Mouse (Mus musculus): Measurements from ENCODE around the gene Chsy1. TPM values are rescaled to one million over a fixed set of nuclear protein-coding genes. Genes with fewer than 3 reads are reported as not detected.

The Chsy1 gene
- polyA plus RNA-seq, 1 experiment = 6.8 TPM

DNA sequence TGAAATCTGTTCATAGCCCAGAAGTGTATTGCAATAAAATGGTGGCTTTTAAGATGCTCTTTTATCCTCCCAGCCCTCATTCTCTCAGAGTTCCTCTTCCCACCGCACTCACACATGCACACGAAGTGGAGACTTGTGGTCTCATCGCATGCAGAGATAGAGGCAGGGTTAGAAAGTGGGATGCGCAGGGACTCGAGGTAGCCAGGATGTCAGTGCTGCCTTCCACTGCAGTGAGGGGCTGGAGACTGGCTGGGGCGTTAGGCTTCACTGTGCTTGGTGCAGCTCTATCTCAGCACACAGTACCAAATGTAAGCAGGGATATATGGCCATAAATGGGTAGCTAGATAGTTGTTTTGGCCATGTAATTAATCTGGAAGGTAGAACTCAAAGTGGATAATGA, 52.5 kb downstream of the Chsy1 start:
- Histone ChIP-seq H3K4me3 (replicated peaks; ENCODE audit: insufficient read depth, low read depth, low read length) (no peak overlapping the region), H3K4me1 (ENCODE audit: control insufficient read depth, insufficient read depth, low read length) (no peaks in the 10 kb centered on the region; the same call in 1 of the 2 replicates), H3K27ac (ENCODE audit: insufficient read depth, low read length) (no peak overlapping the region), H3K27me3 (ENCODE audit: control insufficient read depth, insufficient read depth, low read length) (no peaks in the 10 kb centered on the region)
- DNase-seq = no peak
- 84% methylated on average over 6 of the region's 6 CpGs for WGBS
- no peak for TF ChIP-seq CTCF (IDR thresholded peaks at IDR 0.05; ENCODE audit: borderline replicate concordance, insufficient read depth, low read depth, low read length)
- no peak for TF ChIP-seq POLR2A (IDR thresholded peaks at IDR 0.05; ENCODE audit: borderline replicate concordance, insufficient read depth, low read length)

DNA sequence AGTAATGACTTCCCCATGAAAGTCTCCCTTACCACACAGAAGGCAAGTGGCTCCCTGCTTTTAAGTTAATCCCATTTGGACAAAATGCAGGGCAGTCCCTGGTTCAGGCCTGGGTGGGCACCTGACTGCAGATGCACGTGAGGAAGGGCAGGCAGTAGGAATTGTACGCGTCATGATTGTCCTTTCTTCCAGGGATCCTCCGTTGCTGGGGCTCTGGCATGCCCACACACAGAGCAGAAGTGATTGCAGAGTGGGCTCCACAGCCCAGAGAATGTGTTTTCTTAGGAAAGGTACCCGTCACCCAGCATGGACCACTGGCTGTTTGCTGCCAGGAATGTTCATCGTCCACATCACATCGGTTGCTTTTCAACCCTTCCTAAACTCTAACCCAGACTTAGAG, 53.2 kb downstream of the Chsy1 start:
- Histone ChIP-seq H3K4me3 (replicated peaks; ENCODE audit: insufficient read depth, low read depth, low read length) (no peak overlapping the region), H3K27me3 (ENCODE audit: control insufficient read depth, insufficient read depth, low read length) (no peaks in the 10 kb centered on the region), H3K27ac (ENCODE audit: insufficient read depth, low read length) (no peak overlapping the region), H3K4me1 (ENCODE audit: control insufficient read depth, insufficient read depth, low read length) (no peaks in the 10 kb centered on the region; the same call in 1 of the 2 replicates)
- DNase-seq = no peak
- WGBS = 71% methylated on average over 7 of the region's 7 CpGs
- TF ChIP-seq POLR2A (IDR thresholded peaks at IDR 0.05; ENCODE audit: borderline replicate concordance, insufficient read depth, low read length) = no peak
- no peak for TF ChIP-seq CTCF (IDR thresholded peaks at IDR 0.05; ENCODE audit: borderline replicate concordance, insufficient read depth, low read depth, low read length)

DNA sequence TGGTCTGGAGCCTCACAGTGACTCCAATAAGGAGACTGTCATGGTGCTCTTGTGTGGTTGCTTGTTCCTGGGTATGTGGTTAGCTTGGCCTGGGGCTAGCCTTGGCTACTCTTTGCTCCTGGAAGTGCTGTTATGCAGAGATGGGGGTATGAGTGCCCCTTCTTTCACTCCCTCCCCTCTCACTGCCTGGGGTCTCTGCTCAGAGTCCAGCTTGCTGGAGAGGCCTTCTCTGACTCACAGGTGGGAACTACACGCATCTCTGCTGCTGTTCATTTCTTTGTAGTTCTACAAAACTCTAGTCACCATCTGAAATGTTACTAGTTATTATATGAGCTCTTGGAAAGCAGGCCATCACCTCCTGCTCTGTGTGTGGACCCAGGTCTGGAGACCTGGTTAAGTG, 53.7 kb downstream of the Chsy1 start:
- TF ChIP-seq POLR2A (IDR thresholded peaks at IDR 0.05; ENCODE audit: borderline replicate concordance, insufficient read depth, low read length) (no peak), CTCF (IDR thresholded peaks at IDR 0.05; ENCODE audit: borderline replicate concordance, insufficient read depth, low read depth, low read length) (no peak)
- no peak overlapping the region for H3K27ac ChIP-seq (ENCODE audit: insufficient read depth, low read length)
- no peaks in the 10 kb centered on the region; the same call in 1 of the 2 replicates for H3K4me1 ChIP-seq (ENCODE audit: control insufficient read depth, insufficient read depth, low read length)
- no peaks in the 10 kb centered on the region for H3K27me3 ChIP-seq (ENCODE audit: control insufficient read depth, insufficient read depth, low read length)
- WGBS = 97% methylated on average over 1 of the region's 1 CpGs
- H3K4me3 ChIP-seq (replicated peaks; ENCODE audit: insufficient read depth, low read depth, low read length) = no peak overlapping the region
- DNase-seq = no peak

GRCm38 (mm10) chr7:66164427-66165031, 55.2 kb downstream of the Chsy1 start:
- no peaks in the 10 kb centered on the region for H3K27me3 ChIP-seq (ENCODE audit: control insufficient read depth, insufficient read depth, low read length)

DNA sequence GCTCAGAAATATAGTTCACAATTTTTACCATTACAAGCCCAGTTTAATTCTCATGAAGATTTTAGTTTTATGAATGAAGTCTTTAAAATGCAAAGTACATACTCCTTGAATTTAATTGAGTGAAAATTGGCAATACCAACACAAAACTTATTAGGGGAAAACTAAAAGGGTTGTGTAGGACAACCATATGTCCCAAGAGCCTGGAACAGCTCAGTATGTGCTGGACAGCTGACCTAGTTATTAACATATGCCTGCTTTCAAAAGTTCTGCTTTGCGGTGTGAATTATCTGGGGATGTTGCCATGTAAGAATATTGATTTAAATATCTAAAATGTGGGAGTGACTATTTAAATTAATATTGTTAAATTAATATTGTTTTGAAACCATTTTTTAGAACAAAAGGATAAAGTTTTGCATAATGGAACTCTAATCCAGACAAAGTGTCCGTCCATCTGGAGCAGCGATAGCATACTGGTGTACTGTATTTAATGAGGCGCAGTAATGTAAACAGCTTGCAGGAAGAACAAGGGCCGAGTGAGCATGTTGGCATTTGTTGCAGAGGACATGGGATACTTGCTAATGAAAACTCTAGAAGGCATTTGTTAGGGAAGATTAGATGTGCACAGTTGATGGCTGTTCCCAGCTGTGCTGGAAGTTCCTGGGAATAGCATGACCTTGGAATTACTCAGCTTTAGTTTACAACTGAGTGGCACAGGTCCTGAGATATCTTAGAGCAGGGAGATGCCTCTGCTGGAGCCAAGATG, 55.9 kb downstream of the Chsy1 start:
- no peaks in the 10 kb centered on the region for H3K27me3 ChIP-seq (ENCODE audit: control insufficient read depth, insufficient read depth, low read length)
- no peak for DNase-seq
- H3K4me1 ChIP-seq (ENCODE audit: control insufficient read depth, insufficient read depth, low read length) = no peaks in the 10 kb centered on the region; the same call in 1 of the 2 replicates
- TF ChIP-seq POLR2A (IDR thresholded peaks at IDR 0.05; ENCODE audit: borderline replicate concordance, insufficient read depth, low read length) (no peak), CTCF (IDR thresholded peaks at IDR 0.05; ENCODE audit: borderline replicate concordance, insufficient read depth, low read depth, low read length) (no peak)
- 32% methylated on average over 5 of the region's 5 CpGs for WGBS
- H3K27ac ChIP-seq (ENCODE audit: insufficient read depth, low read length) = no peak overlapping the region
- H3K4me3 ChIP-seq (replicated peaks; ENCODE audit: insufficient read depth, low read depth, low read length) = no peak overlapping the region

More at GRCm38 (mm10) chr7:66164427-66165031, 55.2 kb downstream of the Chsy1 start:
- Histone ChIP-seq H3K4me1 (ENCODE audit: control insufficient read depth, insufficient read depth, low read length) (no peaks in the 10 kb centered on the region; the same call in 1 of the 2 replicates), H3K4me3 (replicated peaks; ENCODE audit: insufficient read depth, low read depth, low read length) (no peak overlapping the region), H3K27ac (ENCODE audit: insufficient read depth, low read length) (no peak overlapping the region)
- 69% methylated on average over 9 of the region's 9 CpGs for WGBS
- no peak for DNase-seq
- TF ChIP-seq CTCF (IDR thresholded peaks at IDR 0.05; ENCODE audit: borderline replicate concordance, insufficient read depth, low read depth, low read length) = no peak
- no peak for TF ChIP-seq POLR2A (IDR thresholded peaks at IDR 0.05; ENCODE audit: borderline replicate concordance, insufficient read depth, low read length)

DNA sequence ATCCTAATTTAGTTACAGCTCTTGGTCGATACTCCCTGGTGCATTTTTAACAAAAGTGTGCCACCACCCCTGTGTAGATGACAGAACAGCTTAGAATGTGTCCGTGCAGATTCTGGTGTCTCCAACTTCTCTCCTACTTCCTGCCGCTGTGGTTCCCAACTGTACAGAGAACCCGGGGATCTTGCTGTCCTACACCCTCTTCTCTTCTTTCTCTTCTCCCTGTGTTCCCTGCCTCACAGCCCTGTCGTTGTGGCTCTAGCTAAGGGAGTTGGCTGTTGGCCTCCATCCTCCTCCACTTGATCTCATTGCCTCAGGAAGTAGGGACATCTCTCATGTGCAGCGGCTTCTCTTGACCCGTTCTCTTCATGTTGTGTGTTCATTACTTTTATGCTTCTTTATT, 59.6 kb downstream of the Chsy1 start:
- TF ChIP-seq CTCF (IDR thresholded peaks at IDR 0.05; ENCODE audit: borderline replicate concordance, insufficient read depth, low read depth, low read length) (no peak), POLR2A (IDR thresholded peaks at IDR 0.05; ENCODE audit: borderline replicate concordance, insufficient read depth, low read length) (no peak)
- peaks cover 5% of the 10 kb centered on the region for H3K4me1 ChIP-seq (ENCODE audit: control insufficient read depth, insufficient read depth, low read length)
- H3K27me3 ChIP-seq (ENCODE audit: control insufficient read depth, insufficient read depth, low read length) = no peaks in the 10 kb centered on the region
- 82% methylated on average over 7 of the region's 7 CpGs for WGBS
- no peak for DNase-seq
- H3K4me3 ChIP-seq (replicated peaks; ENCODE audit: insufficient read depth, low read depth, low read length) = no peak overlapping the region
- H3K27ac ChIP-seq (ENCODE audit: insufficient read depth, low read length) = no peak overlapping the region

GRCm38 (mm10) chr7:66169476-66169875, 60.2 kb downstream of the Chsy1 start:
- Histone ChIP-seq H3K4me1 (ENCODE audit: control insufficient read depth, insufficient read depth, low read length) (peaks cover 5% of the 10 kb centered on the region), H3K27me3 (ENCODE audit: control insufficient read depth, insufficient read depth, low read length) (no peaks in the 10 kb centered on the region), H3K27ac (ENCODE audit: insufficient read depth, low read length) (no peak overlapping the region), H3K4me3 (replicated peaks; ENCODE audit: insufficient read depth, low read depth, low read length) (no peak overlapping the region)
- TF ChIP-seq POLR2A (IDR thresholded peaks at IDR 0.05; ENCODE audit: borderline replicate concordance, insufficient read depth, low read length) (no peak), CTCF (IDR thresholded peaks at IDR 0.05; ENCODE audit: borderline replicate concordance, insufficient read depth, low read depth, low read length) (no peak)
- no peak for DNase-seq
- WGBS = 50% methylated on average over 6 of the region's 6 CpGs
